Mouse (Mus musculus) cortical plate, adult 2 months (tissue): ENCODE results near the gene Tbc1d14.

Experiments used
- CTCF ChIP-seq: fragments of 200-500 bp; IDR thresholded peaks from 2 replicates; pipeline ENCODE4 v1.5.1; 2011; ENCODE audit warnings: mild to moderate bottlenecking, control low read depth, low read length; ENCODE audit not compliant: insufficient read depth; ENCODE audit errors: extremely low read depth
- POLR2A ChIP-seq: fragments of 200-500 bp; IDR thresholded peaks from 2 replicates; pipeline ENCODE4 v1.6.1; 2011; ENCODE audit warnings: mild to moderate bottlenecking, low read length, control low read depth; ENCODE audit not compliant: insufficient read depth; ENCODE audit errors: extremely low read depth

GRCm38 (mm10) chr5:36579967-36580366 is 13.1 kb downstream of the Tbc1d14 start:
- no peak for TF ChIP-seq POLR2A
- no peak for TF ChIP-seq CTCF
